Mouse (Mus musculus) bone marrow macrophage, adult 2 months (primary cell): ENCODE results near the gene Foxl1.

Experiments used
- CTCF ChIP-seq: IDR thresholded peaks from 2 replicates; pipeline ENCODE4 v1.5.1; 2012; ENCODE audit warnings: low read depth, mild to moderate bottlenecking, low read length, moderate library complexity
- POLR2A ChIP-seq: IDR thresholded peaks from 2 replicates; pipeline ENCODE4 v1.6.1; 2012; ENCODE audit warnings: mild to moderate bottlenecking, low read depth, low read length, borderline replicate concordance

DNA sequence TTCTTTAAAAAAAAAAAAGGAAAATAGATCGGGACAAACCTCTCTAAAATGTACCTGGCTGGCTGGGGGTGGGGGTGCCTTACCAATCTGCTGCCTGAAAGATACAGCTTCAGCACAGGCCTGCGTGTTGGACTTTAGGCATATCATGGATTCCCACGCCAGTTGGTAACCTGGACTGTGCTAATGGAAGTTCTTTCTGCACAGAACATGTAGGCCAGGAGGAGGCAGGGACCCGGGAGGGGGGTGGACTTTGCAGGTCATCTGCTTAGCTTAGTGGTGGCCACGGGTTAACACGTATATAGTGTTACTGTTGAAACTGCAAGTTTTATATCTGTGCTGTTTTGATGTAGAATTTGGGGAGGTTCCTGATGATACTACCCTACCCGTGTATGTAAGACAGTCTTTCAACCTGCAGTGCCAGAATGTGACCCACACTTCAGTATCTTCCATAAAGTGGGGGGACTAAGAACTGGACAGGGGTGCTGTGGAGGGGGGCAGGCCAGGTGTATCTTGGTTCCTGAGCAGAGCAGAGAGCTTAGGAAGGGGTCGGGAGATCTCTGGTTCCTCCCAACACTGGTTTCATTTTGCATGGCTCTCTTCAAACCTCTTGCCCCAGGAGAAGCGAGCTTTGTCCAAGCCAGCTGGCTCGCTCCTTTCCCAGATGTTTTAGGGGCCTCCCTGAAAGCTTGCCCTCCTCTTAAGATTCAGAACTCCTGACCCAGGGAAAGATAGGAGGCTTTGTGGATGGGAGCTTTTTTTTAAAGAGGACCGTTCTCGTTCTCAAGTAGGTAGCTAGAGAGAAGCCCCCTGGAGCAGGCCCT is 7.9 kb upstream of the Foxl1 start:
- no peak for TF ChIP-seq POLR2A
- no peak for TF ChIP-seq CTCF
